Mouse (Mus musculus): Measurements from ENCODE around the gene Fbxl5. TPM values are rescaled to one million over a fixed set of nuclear protein-coding genes. Genes with fewer than 3 reads are reported as not detected.

The Fbxl5 gene
- total RNA-seq, 2 experiments from 2014 or later = 33.0 to 35.4 TPM

DNA sequence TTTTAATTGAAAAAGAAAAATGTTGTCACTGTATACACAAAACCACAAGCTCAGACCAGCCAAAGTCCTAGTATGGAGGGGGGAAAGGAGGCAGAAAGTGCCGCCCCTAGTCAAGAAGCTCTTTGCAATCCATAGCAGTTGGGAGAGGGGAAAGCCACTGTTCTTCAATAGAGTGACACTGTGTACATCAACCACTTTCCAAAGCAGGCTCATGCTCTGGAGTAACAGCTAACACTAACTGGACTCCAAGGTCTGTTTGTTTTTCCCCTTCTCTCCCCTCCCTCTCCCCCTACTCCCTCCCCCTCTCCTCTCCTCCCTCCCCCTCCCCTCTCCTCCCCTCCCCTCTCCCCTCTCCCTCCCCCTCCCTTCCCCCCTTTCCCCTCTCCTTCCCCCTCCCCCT lies 20.7 kb downstream of the Fbxl5 start:
- no peak for TF ChIP-seq CTCF (IDR thresholded peaks at IDR 0.05)
- intact Hi-C loops (cut with DNase I) = no loop called here
- no peak overlapping the region for H3K4me3 ChIP-seq

DNA sequence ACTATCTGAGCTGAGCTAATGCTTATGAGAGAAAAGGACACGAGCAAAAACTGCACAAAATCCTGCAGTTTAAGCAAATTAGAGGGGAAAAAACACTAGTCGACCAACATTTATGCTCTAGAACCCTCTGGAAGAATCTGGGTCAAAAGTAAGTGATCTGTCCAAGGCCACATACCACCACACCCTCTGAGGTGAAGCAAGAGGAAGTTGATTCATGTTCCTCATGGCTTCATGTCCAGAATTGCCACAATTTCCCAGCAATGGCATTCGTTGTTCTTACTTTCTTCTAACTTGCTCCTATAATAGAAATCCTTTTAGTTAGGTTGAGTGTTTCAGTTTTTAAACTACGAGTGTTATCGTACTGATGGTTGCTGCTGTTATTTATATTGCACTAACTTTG lies 21.9 kb downstream of the Fbxl5 start:
- intact Hi-C loops (cut with DNase I) = no loop called here
- no peak for TF ChIP-seq CTCF (IDR thresholded peaks at IDR 0.05)

More for the DNA sequence above, 20.7 kb downstream of the Fbxl5 start:
- no peak overlapping the region for H3K27ac ChIP-seq
- no peak for DNase-seq

DNA sequence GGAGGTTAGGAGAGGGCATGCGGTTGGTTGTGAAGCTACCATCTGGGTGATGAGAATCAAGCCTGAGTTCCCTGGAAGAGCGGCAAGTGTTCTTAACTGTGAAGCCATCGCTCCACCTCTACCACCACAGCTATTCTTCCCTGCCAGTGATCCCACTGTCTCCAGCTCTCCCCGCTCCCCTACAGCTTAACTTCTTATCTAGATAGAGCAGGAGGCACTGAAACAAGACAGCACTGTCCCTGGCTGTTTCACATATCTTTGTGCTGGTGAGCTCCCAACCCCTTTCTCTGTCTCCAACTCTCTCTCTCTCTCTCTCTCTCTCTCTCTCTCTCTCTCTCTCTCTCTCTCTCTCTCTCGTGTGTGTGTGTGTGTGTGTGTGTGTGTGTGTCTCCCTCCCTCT lies 29.1 kb downstream of the Fbxl5 start:
- intact Hi-C loops (cut with DNase I) = no loop called here
- no peak for TF ChIP-seq CTCF (IDR thresholded peaks at IDR 0.05)
- H3K27ac ChIP-seq = no peak overlapping the region
- H3K4me3 ChIP-seq = no peak overlapping the region
- no peak for DNase-seq

More for the DNA sequence above, 21.9 kb downstream of the Fbxl5 start:
- H3K4me3 ChIP-seq = no peak overlapping the region
- no peak for DNase-seq
- H3K27ac ChIP-seq = no peak overlapping the region

DNA sequence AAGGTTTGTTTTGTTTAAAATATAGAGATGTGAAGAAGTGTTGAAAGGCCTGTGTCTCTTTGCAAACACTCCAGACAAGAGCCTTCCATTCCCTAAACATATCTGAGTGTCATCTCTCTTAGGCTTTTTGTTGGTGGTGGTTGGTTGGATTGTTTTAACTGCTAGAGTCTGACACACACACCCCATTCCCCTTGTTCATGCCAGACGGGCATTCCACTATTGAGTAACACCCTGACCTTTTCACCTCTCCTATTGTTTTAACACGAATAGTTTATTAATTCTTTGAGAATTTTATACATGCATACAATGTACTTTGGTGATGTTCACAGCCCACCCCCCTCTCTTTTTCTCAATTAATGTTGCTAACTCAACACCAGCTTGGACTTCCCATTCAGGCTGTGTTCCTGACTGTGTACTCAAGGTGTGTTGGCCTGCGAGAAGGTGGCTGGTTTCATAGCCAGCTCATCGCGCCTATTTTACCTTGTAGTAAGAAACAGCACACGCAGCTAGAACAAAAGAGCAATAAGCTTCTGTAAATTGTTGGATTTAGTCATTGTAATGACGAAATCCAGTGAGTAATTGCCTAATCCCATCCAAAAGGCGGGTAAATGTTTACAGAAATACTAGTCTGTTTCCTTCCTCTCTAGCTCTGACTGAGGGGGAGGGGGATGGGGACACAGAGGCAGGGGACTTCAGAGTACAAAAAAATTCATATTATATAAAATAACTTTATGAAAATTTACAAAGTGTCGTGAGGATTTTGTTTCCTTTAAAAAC lies 33.3 kb downstream of the Fbxl5 start:
- no peak for TF ChIP-seq CTCF (IDR thresholded peaks at IDR 0.05)
- intact Hi-C loops (cut with DNase I) = no loop called here
- no peak overlapping the region for H3K27ac ChIP-seq
- no peak for DNase-seq
- H3K4me3 ChIP-seq = no peak overlapping the region

DNA sequence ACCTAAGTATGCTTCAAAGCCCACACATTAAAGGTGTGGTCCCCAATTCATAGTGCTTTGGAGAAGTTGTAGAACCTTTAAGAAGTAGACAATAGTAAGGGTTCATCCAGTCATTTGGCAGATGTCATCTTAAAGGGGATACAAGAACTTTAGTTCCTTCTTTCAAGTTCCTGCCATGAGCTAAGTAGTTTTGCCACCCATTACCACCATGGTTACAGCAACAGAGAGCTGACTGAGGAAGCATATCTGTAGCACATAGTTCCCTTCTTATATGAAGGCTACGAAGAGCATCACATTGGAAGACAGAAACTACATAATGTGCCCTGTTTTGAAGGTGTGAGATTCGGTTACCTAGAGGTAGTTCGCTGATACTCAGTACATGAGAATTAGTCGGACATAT lies 34.8 kb downstream of the Fbxl5 start:
- no peak for TF ChIP-seq CTCF (IDR thresholded peaks at IDR 0.05)
- intact Hi-C loops (cut with DNase I) = no loop called here
- DNase-seq = no peak
- Histone ChIP-seq H3K27ac (no peak overlapping the region), H3K4me3 (no peak overlapping the region)

DNA sequence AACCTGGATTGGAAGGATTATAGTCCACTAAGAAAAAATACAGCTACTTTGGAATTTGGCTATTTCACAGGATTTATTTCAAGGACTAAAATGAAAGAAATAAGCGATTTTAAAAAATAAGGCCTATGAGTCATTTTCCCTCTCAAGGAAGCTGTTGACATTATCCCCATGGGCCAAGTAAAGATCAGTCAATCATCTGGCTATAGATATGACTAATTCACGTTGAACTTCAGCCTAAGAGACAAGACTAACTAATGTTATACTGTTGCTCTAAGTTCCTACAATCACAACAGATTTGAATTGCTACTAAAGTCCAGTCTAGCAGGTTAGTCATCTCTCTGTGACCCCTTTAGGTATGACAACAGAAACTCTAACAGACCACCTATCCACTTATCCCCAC lies 37.4 kb downstream of the Fbxl5 start:
- DNase-seq = no peak
- intact Hi-C loops (cut with DNase I) = no loop called here
- Histone ChIP-seq H3K4me3 (no peak overlapping the region), H3K27ac (no peak overlapping the region)
- no peak for TF ChIP-seq CTCF (IDR thresholded peaks at IDR 0.05)

DNA sequence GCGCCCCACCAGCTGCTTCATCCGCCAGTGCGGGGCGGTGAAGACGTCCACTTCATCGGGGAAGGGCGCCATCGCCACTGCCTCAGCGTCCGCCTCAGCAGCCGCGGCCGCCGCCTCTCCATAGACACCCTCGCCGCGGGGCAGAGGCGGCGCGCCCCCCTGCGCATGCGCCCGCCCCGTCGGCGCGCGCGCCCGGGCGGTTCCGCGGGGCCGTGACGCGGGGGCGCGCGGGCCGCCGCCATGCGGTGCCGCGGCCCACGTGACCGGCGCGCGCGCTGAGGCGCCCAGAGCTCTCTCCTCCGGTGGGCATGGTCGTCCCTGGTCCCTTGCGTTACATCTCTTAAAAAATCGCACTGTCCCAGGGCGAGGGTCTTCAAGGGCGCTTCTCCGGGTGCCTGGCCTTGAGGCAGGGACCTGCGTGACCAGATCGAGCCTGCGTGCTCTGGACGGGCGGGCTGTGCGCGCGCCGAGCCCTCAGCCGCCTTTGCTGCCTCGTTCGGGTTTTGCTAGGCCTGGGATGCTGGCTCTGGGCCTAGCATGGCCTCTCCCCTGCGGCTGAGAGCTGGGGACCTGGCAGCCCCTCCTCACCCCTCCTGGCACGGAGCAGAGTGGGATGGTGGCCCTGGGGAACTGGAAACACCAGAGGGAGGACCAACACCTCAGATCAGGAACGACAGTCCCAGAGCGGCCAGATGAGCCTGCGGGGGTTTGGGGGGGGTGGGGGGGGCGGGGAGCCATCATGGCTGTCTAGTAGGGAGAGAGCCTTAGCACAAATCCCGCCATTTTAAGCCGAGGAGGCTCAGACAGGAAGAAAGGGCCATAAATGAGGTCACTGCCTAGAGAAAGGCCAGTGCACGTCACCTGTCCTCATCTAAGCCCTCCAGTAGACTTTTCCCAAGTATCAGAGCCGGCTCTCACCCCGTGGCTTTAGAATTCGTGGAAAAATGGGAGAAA lies 39.2 kb downstream of the Fbxl5 start:
- Histone ChIP-seq H3K27ac (peak overlapping the region; percentile 92), H3K4me3 (peak overlapping the region; percentile 97)
- TF ChIP-seq CTCF (IDR thresholded peaks at IDR 0.05) = no peak
- intact Hi-C loops (cut with DNase I) = no loop called here
- peak; percentile 88 for DNase-seq

DNA sequence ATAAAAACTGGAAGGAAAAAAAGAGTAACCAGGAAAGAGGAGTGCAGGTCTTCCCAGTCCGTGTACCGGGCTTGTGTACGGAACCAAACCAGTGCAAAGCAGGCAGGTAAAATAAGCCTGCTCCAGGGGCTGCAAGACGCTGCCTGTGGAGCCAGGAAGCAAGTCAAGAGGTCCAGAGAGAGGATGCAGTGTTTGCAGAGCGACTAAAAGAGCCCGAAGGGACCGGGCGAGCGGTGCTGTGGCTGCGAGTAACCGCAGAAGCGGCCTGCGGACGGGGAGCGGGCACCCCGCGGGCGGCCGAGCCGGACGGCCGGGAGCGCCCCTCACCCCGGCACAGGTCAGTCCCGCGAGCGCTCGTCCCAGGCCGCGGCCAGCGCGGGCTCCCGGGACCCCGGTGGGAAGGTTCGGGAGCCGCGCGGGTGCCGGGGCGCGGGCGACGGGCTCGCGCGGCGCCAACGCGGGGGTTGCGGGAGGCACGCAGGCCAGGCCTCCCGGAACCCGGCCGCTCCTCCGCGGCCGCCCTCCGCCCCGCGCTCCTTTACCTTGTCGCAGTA lies 39.9 kb downstream of the Fbxl5 start:
- peak overlapping the region; percentile 97 for H3K4me3 ChIP-seq
- intact Hi-C loops (cut with DNase I) = no loop called here
- no peak for TF ChIP-seq CTCF (IDR thresholded peaks at IDR 0.05)
- peak overlapping the region; percentile 92 for H3K27ac ChIP-seq
- no peak for DNase-seq

DNA sequence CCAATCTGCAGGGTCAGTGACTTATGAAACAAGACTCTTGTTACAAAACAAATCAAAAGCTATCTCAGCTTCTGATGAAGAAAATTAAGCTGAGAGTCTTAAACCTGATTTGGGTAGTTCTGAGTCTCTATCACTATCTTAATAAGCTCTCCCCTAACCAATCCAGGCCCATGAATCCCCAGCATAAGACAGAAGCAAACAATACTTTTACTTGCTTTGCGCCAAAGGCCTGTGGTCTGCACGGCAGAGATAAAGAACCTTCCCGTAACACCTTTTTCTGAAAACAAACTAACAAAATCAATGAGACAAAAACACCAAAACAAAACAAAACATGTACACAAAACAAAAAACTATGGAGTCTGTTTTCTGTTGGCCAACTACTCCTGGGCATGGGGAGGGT lies 42.9 kb downstream of the Fbxl5 start:
- intact Hi-C loops (cut with DNase I) = no loop called here
- H3K27ac ChIP-seq = no peak overlapping the region
- no peak for TF ChIP-seq CTCF (IDR thresholded peaks at IDR 0.05)
- DNase-seq = no peak
- H3K4me3 ChIP-seq = no peak overlapping the region

DNA sequence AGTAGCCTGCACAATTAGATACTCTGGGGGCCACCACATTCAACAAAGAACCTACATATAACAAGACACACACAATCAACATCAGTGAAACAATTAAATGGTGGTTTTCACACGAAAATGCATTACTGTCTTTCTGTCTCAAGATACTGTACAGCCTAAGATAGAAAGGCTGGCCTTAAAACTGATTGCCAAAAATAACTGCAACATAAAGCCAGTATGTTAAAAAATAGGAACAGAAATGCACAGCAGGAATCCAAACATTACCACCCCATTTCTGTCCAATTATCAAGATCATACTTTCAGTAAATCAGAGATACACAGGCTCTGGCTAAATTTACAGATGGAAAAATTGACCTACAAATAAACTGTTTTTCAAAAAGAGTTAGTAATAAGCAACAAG lies 44.4 kb downstream of the Fbxl5 start:
- intact Hi-C loops (cut with DNase I) = no loop called here
- H3K27ac ChIP-seq = no peak overlapping the region
- TF ChIP-seq CTCF (IDR thresholded peaks at IDR 0.05) = no peak

DNA sequence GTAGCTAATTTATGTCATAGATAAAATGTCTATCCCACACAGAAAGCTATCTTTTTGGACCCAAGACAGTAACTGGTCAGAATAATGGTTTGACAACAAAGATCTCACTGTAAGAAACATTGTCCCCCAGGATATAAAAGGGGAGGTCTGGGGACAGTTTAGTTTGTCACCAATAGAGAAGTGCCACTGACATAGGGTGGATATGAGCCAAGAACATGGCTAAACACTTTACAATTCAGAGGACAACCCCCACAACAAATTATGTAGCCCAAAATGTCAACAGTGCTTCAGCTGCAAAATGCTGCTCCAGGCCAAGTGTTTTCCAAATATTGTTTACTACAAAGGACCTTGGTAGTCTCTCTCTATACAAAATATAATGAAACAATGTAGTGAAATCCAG lies 45.0 kb downstream of the Fbxl5 start:
- intact Hi-C loops (cut with DNase I) = no loop called here
- no peak for TF ChIP-seq CTCF (IDR thresholded peaks at IDR 0.05)
- no peak for DNase-seq
- H3K4me3 ChIP-seq = no peak overlapping the region
- no peak overlapping the region for H3K27ac ChIP-seq

More for the DNA sequence above, 44.4 kb downstream of the Fbxl5 start:
- H3K4me3 ChIP-seq = no peak overlapping the region
- DNase-seq = no peak

DNA sequence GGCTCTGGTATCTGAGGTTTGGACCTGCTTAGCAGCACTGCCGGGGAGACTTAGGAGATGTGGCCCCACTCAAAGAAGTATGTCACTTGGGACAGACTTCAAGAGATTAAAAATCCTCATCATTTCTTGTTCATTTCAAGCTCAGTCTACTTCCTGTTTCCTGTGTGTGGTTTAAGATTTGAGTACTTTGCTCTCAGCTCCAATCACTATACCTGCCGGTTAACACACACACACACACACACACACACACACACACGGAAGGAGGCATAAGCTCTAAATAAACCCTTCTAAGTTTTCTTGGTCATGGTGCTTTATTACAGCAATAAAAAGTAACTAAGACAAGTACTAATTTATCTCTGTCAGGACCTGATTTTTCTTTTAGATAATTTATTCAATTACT lies 49.9 kb downstream of the Fbxl5 start:
- no peak for TF ChIP-seq CTCF (IDR thresholded peaks at IDR 0.05)
- no peak overlapping the region for H3K27ac ChIP-seq
- no peak for DNase-seq
- intact Hi-C loops (cut with DNase I) = no loop called here
- H3K4me3 ChIP-seq = no peak overlapping the region

Measured in gastrocnemius, adult 2 months (tissue).